Mouse (Mus musculus): ENCODE results near the gene Per2. TPM values are rescaled to one million over a fixed set of nuclear protein-coding genes. Genes with fewer than 3 reads are reported as not detected.
"Not testable (repeated sequence)": the region's sequence is repeated elsewhere in the genome, so short reads cannot be mapped to it uniquely, and the experiment has no call there.

Gene Per2
- polyA plus RNA-seq, 1 experiment from 2014 or later, result 3.6 TPM

DNA sequence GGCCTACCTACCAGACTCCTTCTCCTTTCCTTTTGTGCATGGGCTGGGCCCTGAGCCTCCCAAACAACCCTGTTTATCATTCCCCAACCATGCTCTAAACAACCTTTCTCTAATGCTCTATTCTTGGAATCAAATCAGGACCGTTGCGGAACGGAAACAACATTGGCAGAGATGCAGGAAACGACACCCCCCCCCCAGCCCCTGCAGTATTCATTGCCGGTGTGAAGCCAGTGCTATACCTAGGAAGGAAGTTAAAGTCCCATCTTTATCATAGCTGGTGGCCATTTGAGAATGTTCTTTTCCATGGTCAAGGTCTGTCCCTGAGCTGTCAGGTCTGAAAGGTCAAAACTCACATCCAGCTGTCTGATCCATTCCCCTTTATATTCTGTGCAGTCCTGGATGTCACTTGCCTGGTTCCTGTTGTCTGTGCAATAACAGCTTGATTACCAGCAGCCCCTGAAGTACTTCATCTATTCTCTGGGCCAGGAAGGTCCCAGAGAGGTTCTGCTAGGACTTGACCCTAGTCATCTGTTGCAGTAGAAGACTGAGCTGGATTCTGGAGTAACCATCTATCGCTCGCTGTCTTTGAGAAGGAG is 23.6 kb upstream of the Per2 start:
- Histone ChIP-seq H3K4me3 (no peak overlapping the region), H3K4me2 (replicated peaks) (no peak overlapping the region), H3K27ac (no peak overlapping the region), H3K36me3 (no peaks in the 10 kb centered on the region), H3K9me3 (replicated peaks) (0 out of 2 replicates have a peak, but pooled peaks cover 4% of the 10 kb centered on the region), H3K9ac (no peak overlapping the region), H3K4me1 (no peaks in the 10 kb centered on the region), H3K27me3 (no peaks in the 10 kb centered on the region)
- 90% methylated on average over 7 of the region's 7 CpGs for whole genome bisulfite sequencing
- no peak for ATAC-seq (ENCODE audit: low FRiP score)

DNA sequence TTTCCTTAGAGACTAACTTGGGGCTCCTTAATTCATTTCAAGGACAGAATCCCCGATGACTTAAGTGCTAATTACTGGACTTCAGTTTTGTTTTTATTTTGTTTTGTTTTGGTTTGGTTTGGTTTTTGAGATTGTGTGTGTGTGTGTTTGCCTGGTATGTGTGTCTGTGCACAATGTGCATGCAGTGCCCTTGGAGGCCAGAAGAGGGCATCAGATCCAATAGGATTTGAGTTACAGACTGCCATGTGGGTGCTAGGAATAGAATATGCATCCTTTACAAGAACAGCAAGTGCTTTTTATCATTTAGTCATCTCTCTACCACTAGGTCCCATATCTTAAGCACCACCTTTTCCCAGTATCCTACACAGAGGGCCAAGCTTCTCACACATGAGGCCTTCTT is 19.8 kb upstream of the Per2 start:
- H3K4me1 ChIP-seq, result no peaks in the 10 kb centered on the region
- H3K9ac ChIP-seq, result no peak overlapping the region
- no peaks in the 10 kb centered on the region for H3K36me3 ChIP-seq
- H3K4me2 ChIP-seq (replicated peaks), result no peak overlapping the region
- WGBS, result 90% methylated on average over 1 of the region's 1 CpGs
- H3K27ac ChIP-seq, result no peak overlapping the region
- 0 out of 2 replicates have a peak, but pooled peaks cover 4% of the 10 kb centered on the region for H3K9me3 ChIP-seq (replicated peaks)
- no peak for ATAC-seq (ENCODE audit: low FRiP score)
- no peak overlapping the region for H3K4me3 ChIP-seq
- no peaks in the 10 kb centered on the region for H3K27me3 ChIP-seq

DNA sequence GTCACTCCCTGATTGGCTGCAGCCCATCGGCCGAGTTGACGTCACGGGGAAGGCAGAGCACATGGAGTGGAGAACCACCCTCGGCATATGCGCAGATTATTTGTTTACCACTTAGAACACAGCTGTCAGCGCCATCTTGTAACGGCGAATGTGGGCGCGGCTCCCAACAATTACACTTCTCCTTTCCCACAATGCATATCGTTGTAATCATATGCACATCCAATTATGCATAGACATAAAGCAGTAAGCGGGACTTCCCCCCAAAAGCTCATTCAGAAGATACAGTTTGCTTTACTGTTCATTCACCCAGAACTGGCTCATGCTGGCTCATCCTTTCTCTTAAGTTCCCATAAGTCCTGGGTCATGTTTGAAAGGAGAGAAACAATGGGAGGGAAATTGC is 19.0 kb upstream of the Per2 start:
- not testable (repeated sequence) for H3K9ac ChIP-seq; H3K4me3 ChIP-seq; H3K4me1 ChIP-seq; H3K27ac ChIP-seq; H3K9me3 ChIP-seq (replicated peaks); H3K36me3 ChIP-seq; H3K4me2 ChIP-seq (replicated peaks); H3K27me3 ChIP-seq; ATAC-seq (ENCODE audit: low FRiP score)
- 95% methylated on average over 11 of the region's 13 CpGs for WGBS

DNA sequence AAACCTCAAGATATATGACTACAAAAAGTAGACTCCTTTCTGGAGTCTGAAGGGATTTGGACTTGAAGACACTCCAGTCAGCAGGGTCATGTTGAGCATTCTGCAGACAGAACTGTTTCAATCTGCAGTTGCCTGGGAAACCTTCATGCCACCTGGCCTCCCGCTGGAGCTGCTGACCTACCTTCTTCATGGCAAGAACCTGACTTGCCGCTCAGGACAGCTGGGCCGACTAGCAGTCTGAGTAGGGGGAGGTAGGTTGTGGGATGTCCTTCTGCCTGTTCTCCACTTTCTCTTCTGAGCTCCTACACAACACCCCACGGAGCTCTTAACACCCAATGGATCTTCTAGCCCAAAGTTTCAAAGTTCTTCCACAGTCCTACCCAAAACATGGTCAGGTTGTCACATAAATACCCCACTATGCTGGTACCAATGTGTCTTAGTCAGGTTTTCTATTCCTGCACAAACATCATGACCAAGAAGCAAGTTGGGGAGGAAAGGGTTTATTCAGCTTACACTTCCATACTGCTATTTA is 10.8 kb upstream of the Per2 start:
- Histone ChIP-seq H3K4me1 (no peaks in the 10 kb centered on the region), H3K27me3 (no peaks in the 10 kb centered on the region), H3K9me3 (replicated peaks) (no peaks in the 10 kb centered on the region), H3K4me2 (replicated peaks) (no peak overlapping the region), H3K9ac (no peak overlapping the region), H3K36me3 (no peaks in the 10 kb centered on the region), H3K4me3 (no peak overlapping the region), H3K27ac (no peak overlapping the region)
- WGBS, result 79% methylated on average over 4 of the region's 4 CpGs
- ATAC-seq (ENCODE audit: low FRiP score), result no peak

DNA sequence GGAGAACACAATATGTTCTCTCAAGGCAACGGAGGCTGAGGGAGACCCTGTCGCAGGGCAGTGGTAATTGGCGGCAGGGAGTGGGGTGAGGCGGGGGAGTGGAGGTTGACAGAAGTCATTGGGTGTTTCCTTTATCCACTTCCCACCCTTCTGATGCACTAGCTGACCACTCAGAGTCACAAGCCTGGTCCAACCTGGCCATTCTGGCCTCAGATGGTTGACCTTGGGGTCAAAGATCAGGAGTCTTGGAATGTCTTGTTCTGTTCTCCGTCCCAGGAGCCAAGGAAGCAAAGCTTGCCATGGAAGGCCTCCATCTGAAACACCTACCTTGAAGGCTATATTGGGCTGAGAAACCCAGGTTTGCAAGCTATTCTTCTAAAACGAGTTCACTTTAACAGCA is 7.1 kb upstream of the Per2 start:
- WGBS, result 88% methylated on average over 6 of the region's 6 CpGs
- no peak for ATAC-seq (ENCODE audit: low FRiP score)
- no peak overlapping the region for H3K27ac ChIP-seq
- H3K36me3 ChIP-seq, result no peaks in the 10 kb centered on the region
- H3K4me3 ChIP-seq, result no peak overlapping the region
- H3K27me3 ChIP-seq, result no peaks in the 10 kb centered on the region
- H3K9ac ChIP-seq, result no peak overlapping the region
- H3K9me3 ChIP-seq (replicated peaks), result no peaks in the 10 kb centered on the region
- no peak overlapping the region for H3K4me2 ChIP-seq (replicated peaks)
- no peaks in the 10 kb centered on the region for H3K4me1 ChIP-seq

DNA sequence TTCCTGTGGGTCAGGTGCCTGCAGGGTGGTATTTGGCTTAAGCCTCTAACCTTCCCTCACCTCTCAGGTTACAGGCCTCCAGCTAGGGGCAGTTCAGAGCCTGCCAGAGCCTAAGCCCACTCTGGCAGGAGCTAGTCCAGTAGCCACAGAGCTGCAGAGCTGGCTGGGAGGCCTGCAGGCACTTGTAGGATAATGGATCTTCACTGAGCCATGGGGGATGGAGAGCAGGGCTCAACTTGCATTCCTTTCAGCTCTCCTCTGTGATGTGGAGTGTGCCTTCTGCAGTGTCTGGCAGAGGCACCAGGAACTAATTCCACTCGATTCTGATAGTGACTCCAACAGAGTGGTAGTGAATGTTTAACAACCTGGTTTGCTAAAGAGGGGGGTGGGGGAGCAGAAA is 6.1 kb upstream of the Per2 start:
- H3K36me3 ChIP-seq, result no peaks in the 10 kb centered on the region
- H3K4me3 ChIP-seq, result no peak overlapping the region
- 9% methylated on average over 1 of the region's 1 CpGs for WGBS
- no peak overlapping the region for H3K9ac ChIP-seq
- no peak for ATAC-seq (ENCODE audit: low FRiP score)
- H3K9me3 ChIP-seq (replicated peaks), result no peaks in the 10 kb centered on the region
- H3K27ac ChIP-seq, result no peak overlapping the region
- H3K4me2 ChIP-seq (replicated peaks), result no peak overlapping the region
- 0 out of 2 replicates have a peak, but pooled peaks cover 4% of the 10 kb centered on the region for H3K27me3 ChIP-seq
- H3K4me1 ChIP-seq, result peaks cover 5% of the 10 kb centered on the region

DNA sequence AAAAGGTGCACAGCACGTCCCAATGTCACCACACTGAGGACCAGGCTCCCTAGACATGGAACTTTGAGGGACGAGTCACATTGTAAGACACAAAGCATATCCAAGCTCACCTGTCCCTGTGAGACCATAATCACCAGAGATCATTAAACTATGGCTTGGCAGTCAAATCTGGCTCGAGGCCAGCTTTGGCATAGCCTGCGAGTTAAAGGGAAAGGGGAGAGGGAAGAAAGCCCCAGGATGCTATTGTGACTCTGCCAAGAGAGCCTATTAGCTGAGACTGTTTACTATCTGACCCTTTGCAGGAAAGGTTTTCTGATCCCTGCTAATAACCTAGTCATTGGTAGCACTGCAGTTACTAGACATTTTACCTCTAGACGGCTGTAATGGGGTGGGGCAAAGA is 5.3 kb upstream of the Per2 start:
- Histone ChIP-seq H3K9ac (no peak overlapping the region), H3K4me2 (replicated peaks) (no peak overlapping the region), H3K27me3 (0 out of 2 replicates have a peak, but pooled peaks cover 4% of the 10 kb centered on the region), H3K9me3 (replicated peaks) (no peaks in the 10 kb centered on the region), H3K4me3 (no peak overlapping the region), H3K27ac (no peak overlapping the region), H3K4me1 (peaks cover 10% of the 10 kb centered on the region), H3K36me3 (no peaks in the 10 kb centered on the region)
- 74% methylated on average over 5 of the region's 5 CpGs for WGBS
- no peak for ATAC-seq (ENCODE audit: low FRiP score)

DNA sequence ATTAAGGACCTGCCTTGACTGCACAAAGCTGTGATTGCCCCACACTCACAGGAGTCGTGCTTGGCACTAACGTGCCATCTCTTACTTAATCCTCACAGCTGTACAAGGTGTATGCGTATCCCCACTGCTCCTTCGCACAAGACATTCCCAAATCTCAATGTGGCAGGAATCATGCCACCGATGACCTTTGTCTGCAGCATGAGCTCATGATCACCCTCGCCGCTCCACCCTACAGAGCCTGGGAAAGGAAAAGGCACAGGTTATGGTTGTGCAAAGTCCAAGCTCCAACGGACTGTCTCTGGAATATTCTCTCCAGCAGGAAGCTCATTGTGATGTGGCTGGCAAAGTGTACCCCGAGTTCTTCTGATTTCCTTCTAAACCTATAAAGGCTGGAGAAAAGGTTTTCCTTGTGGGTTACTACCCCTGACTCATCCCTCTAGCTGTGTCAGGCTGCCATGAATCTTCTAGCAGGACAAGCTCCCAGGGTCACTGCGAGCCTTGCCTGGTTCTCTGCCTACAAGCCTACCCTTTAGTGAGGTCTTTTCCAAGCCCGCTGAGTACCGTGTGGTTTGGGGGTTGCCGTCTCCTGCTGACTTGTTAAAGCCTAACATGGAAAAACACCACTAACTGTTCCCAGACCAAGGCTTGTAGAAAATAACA is 4.3 kb upstream of the Per2 start:
- WGBS, result 90% methylated on average over 13 of the region's 13 CpGs
- H3K4me3 ChIP-seq, result no peak overlapping the region

DNA sequence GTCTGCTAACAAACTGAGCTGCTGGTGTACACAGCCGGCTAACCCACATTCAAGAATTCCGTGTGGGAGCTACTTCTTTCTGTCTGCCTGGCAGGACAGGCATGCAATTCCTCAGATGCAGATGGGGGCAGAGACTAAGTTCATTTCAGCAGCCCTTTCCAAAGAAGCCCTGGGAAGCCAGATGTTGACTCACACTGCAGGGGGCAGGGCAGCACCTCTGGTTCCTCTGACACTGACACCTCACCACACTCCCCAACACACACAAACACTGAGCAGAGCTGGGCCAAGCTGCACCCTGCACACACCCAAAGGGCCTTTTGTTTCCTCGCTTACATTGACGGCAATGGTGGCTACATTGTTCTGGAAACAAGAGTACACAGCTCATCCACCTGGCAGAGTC is 1.4 kb upstream of the Per2 start:
- Histone ChIP-seq H3K36me3 (no peaks in the 10 kb centered on the region), H3K4me2 (replicated peaks) (no peak overlapping the region), H3K9me3 (replicated peaks) (no peaks in the 10 kb centered on the region), H3K9ac (no peak overlapping the region), H3K4me1 (peaks cover 39% of the 10 kb centered on the region), H3K4me3 (no peak overlapping the region), H3K27ac (no peak overlapping the region), H3K27me3 (peaks cover 13% of the 10 kb centered on the region; the same call in 1 of the 2 replicates)
- WGBS, result 34% methylated on average over 4 of the region's 4 CpGs
- no peak for ATAC-seq (ENCODE audit: low FRiP score)

More for the DNA sequence above, 4.3 kb upstream of the Per2 start:
- no peaks in the 10 kb centered on the region for H3K9me3 ChIP-seq (replicated peaks)
- no peak overlapping the region for H3K9ac ChIP-seq
- no peaks in the 10 kb centered on the region for H3K36me3 ChIP-seq
- no peak overlapping the region for H3K4me2 ChIP-seq (replicated peaks)
- no peak overlapping the region for H3K27ac ChIP-seq
- peaks cover 13% of the 10 kb centered on the region for H3K4me1 ChIP-seq
- no peak for ATAC-seq (ENCODE audit: low FRiP score)
- 0 out of 2 replicates have a peak, but pooled peaks cover 4% of the 10 kb centered on the region for H3K27me3 ChIP-seq

DNA sequence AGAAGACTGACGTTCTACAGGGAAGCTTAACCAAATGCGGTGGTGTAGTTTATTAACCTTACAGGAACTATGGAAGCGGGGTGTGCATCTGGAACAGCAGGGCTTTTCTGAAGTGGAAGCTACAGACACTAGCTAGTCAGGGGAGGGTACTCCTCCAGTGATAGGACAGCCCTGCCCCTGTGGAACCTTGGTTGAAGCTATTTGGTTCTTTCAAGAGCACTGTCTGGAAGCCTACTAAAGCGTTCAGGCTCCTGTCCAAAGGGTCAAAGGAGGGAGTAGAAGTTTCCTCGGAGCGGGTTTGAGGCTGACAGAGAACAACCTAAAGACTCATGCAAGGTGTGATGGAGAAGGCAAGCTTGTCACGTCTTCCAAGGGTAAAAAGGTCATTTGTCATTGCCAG is 945 bp upstream of the Per2 start:
- H3K4me1 ChIP-seq, result peaks cover 42% of the 10 kb centered on the region
- H3K36me3 ChIP-seq, result no peaks in the 10 kb centered on the region
- H3K9me3 ChIP-seq (replicated peaks), result no peaks in the 10 kb centered on the region
- H3K27ac ChIP-seq, result peak overlapping the region; percentile 49; the same call in 1 of the 2 replicates
- peak overlapping the region; percentile 69 for H3K4me3 ChIP-seq
- WGBS, result 47% methylated on average over 7 of the region's 7 CpGs
- H3K9ac ChIP-seq, result peak overlapping the region; percentile 56; the same call in 1 of the 2 replicates
- ATAC-seq (ENCODE audit: low FRiP score), result no peak
- peak overlapping the region; percentile 71 for H3K4me2 ChIP-seq (replicated peaks)
- H3K27me3 ChIP-seq, result peaks cover 13% of the 10 kb centered on the region; the same call in 1 of the 2 replicates

DNA sequence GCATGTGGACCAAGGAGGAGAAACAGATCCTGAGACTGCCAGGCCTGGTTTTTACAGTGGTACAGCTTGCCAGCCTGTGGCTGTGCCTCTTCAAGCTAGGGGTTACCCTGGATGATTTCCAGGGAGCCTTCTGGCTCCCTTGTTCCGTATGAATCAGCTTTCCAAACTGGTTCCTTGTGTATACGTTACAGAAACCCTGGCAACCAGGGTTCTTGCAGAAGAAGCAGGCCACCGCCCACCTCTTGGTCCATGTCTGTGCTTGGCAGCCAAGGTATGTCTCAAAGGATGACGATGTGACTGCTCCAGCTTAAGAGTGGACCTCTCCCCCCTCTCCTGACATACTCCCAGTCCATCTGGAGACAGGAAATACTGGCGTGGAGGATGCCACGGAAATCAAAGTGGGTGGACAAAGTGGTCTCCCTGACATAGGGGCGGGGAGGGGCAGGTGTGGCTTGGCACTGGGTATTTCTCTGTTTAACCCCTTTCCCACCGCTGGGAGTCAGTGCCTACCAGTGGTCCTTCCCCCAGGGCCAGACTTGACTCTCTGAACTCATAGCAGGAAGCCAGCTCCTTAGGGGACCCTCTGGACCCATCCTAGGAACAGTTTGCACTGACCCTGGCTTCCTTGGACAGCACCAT is 782 bp downstream of the Per2 start:
- WGBS, result 29% methylated on average over 8 of the region's 8 CpGs
- peak overlapping the region; percentile 63 for H3K9ac ChIP-seq
- peaks cover 13% of the 10 kb centered on the region; the same call in 1 of the 2 replicates for H3K27me3 ChIP-seq
- peak overlapping the region; percentile 69 for H3K4me3 ChIP-seq
- H3K36me3 ChIP-seq, result no peaks in the 10 kb centered on the region
- H3K9me3 ChIP-seq (replicated peaks), result no peaks in the 10 kb centered on the region
- H3K4me1 ChIP-seq, result peaks cover 42% of the 10 kb centered on the region
- peak; percentile 10; the same call in 1 of the 2 replicates for ATAC-seq (ENCODE audit: low FRiP score)
- H3K27ac ChIP-seq, result peak overlapping the region; percentile 71; the same call in 1 of the 2 replicates
- H3K4me2 ChIP-seq (replicated peaks), result peak overlapping the region; percentile 71

DNA sequence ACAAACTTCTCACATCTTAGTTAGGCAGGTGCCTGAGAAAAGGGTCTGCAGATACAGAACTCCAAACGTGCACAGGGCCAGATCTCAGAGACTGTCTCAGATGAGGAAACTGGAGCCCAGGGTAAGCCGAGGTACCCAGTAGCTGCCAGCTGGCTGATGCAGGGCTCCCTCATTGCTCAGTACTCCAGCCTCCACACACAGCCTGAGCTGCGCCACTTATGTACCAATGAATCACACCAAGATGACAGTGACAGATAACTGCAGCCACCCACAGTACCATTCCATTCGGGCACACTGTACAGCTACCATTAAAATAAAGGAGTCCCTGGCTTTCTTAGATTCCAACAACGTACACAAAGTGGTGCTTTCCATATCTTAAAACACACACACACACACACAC is 1.4 kb downstream of the Per2 start:
- peaks cover 13% of the 10 kb centered on the region; the same call in 1 of the 2 replicates for H3K27me3 ChIP-seq
- no peak overlapping the region for H3K27ac ChIP-seq
- H3K4me2 ChIP-seq (replicated peaks), result peak overlapping the region; percentile 71
- ATAC-seq (ENCODE audit: low FRiP score), result no peak
- H3K36me3 ChIP-seq, result no peaks in the 10 kb centered on the region
- 63% methylated on average over 5 of the region's 5 CpGs for WGBS
- no peaks in the 10 kb centered on the region for H3K9me3 ChIP-seq (replicated peaks)
- H3K9ac ChIP-seq, result no peak overlapping the region
- H3K4me1 ChIP-seq, result peaks cover 42% of the 10 kb centered on the region
- no peak overlapping the region for H3K4me3 ChIP-seq
